Mouse (Mus musculus) lung, postnatal 10 days (tissue): ENCODE measurements around the gene Arid2.
"Not testable (repeated sequence)": the region's sequence is repeated elsewhere in the genome, so short reads cannot be mapped to it uniquely, and the experiment has no call there.

Source experiments
- DNase-seq: peaks from one replicate; pipeline ENCODE4 v3.0.0; 2021

Arid2 gene

GRCm38 (mm10) chr15:96434202-96434601 lies 146.9 kb downstream of the Arid2 start:
- no peak for DNase-seq

DNA sequence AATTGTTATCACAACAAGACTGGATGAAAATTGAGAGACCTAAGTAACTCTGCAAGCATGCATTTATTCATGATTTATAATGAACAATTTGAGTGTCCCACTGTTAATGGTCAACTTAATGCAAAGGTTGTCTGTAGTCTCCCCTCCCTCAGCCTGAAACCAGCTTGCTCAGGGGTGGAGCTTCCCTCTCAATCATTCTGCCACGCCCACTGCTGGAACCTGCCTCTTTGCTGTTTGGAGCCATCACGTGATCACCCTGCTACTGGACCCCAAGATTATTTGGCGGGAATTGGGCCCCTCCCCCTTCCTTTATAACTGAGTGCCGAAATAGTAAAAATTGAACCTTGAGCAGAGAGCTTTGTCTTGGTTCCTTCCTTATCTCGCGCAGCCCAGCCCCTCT lies 154.2 kb downstream of the Arid2 start:
- DNase-seq, result not testable (repeated sequence)

DNA sequence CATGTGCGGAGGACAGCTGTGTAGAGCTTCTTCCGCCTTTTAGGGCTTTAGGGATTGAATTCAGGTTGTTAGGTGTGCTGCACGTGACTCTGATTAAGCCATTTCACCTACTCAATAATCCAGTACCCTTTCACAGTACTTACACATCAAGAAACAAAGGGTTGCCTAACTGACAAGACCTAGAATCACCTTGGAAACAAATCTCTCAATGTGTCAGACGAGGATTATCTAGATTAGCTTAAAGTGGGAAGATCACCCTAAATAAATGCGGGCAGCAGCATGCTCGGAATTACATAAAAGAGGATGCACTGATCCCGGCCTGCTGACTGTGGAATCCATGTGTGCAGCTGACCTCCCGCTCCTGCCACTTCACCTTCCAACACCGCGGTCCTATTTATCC lies 159.5 kb downstream of the Arid2 start:
- no peak for DNase-seq

DNA sequence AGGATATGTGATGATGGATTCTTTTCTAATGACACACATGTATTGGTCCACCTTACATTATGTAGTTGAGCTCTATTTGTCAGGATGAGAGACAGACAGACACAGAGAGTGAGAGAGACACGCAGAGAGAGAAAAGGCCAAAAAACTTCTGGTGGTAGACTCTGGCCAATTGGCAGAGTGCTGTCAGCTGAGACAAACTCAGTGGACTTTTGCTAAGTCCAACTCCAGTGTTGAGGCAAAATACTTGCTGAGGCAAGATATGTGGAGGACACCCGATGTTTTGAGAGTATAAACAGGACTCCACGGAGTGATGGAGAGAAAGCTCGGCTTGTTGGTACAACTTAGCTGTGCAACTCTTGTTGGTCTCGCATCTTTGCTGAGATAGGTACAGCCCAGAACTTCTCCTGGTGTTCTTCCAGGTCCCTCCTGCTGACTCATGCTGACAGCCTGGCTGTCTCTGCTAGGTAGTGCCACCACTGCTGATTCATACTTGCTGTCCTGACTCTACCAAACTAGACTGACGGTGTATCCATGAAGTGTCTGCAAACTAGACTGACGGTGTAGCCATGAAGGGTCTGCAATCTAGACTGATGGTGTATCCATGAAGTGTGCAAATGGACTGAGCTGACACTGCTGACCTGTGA lies 161.5 kb downstream of the Arid2 start:
- no peak for DNase-seq

DNA sequence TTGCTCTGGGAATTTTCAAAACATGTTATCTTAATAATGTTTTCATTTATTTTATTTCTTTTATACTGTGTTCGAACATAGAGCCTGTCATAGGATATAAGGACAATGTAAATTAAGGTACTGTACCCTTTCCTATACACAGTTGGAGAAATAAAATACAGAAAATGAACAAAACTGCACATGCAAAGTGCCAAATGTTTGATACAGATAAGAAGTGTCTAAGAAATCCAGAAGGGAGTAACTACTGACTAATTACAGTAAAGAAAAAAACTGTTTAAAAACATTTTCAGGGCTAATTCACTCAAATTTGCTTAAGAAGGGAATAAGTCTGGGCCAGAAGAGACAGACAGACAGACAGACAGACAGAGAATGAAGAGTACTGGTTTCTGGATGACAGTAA lies 166.0 kb downstream of the Arid2 start:
- DNase-seq, result no peak
